Mouse (Mus musculus): ENCODE results near the gene Rin2. TPM values are rescaled to one million over a fixed set of nuclear protein-coding genes. Genes with fewer than 3 reads are reported as not detected.

The Rin2 gene
- polyA plus RNA-seq, 1 experiment: 4.4 TPM

- Histone ChIP-seq H3K79me2 (ENCODE audit: control insufficient read depth, insufficient read depth) (no peaks in the 10 kb centered on the region), H3K4me3 (no peak overlapping the region), H3K27me3 (ENCODE audit: control insufficient read depth, insufficient read depth, insufficient read length) (no peaks in the 10 kb centered on the region), H3K36me3 (ENCODE audit: control insufficient read depth, insufficient read depth) (no peaks in the 10 kb centered on the region), H3ac (ENCODE audit: control insufficient read depth, insufficient read length) (no peak overlapping the region), H3K4me2 (ENCODE audit: low read depth) (no peak overlapping the region)
- no peak for TF ChIP-seq TCF3 (IDR thresholded peaks at IDR 0.05; ENCODE audit: insufficient read length, low read depth)
- TF ChIP-seq USF1 (IDR thresholded peaks at IDR 0.05; ENCODE audit: low read depth): no peak
- no peak for TF ChIP-seq MYOG (IDR thresholded peaks at IDR 0.05; ENCODE audit: control insufficient read depth in 1 of 3, insufficient read depth in 1 of 3, insufficient read length in 2 of 3, low read depth in 2 of 3)
- no peak for TF ChIP-seq SRF (IDR thresholded peaks at IDR 0.05; ENCODE audit: control insufficient read depth, insufficient read length, low read depth)
- no peak for TF ChIP-seq E2F4 (IDR thresholded peaks at IDR 0.05; ENCODE audit: insufficient read depth)
Measured at GRCm38 (mm10) chr2:145753973-145754372, 79.0 kb downstream of the Rin2 start.

GRCm38 (mm10) chr2:145755864-145756822, 81.1 kb downstream of the Rin2 start:
- Histone ChIP-seq H3K4me2 (ENCODE audit: low read depth) (no peak overlapping the region), H3K79me2 (ENCODE audit: control insufficient read depth, insufficient read depth) (no peaks in the 10 kb centered on the region), H3K27me3 (ENCODE audit: control insufficient read depth, insufficient read depth, insufficient read length) (no peaks in the 10 kb centered on the region), H3ac (ENCODE audit: control insufficient read depth, insufficient read length) (no peak overlapping the region), H3K4me3 (no peak overlapping the region), H3K36me3 (ENCODE audit: control insufficient read depth, insufficient read depth) (no peaks in the 10 kb centered on the region)
- TF ChIP-seq MAX (IDR thresholded peaks at IDR 0.05; ENCODE audit: low read depth): no peak
- TF ChIP-seq POLR2A (IDR thresholded peaks at IDR 0.05; ENCODE audit: insufficient read length, low read depth): no peak
- TF ChIP-seq MYOG (IDR thresholded peaks at IDR 0.05; ENCODE audit: control insufficient read depth in 1 of 3, insufficient read depth in 1 of 3, insufficient read length in 2 of 3, low read depth in 2 of 3): no peak
- TF ChIP-seq SRF (IDR thresholded peaks at IDR 0.05; ENCODE audit: control insufficient read depth, insufficient read length, low read depth): no peak
- no peak for TF ChIP-seq CEBPB (IDR thresholded peaks at IDR 0.05; ENCODE audit: insufficient read depth, poor library complexity, severe bottlenecking)
- no peak for TF ChIP-seq USF1 (IDR thresholded peaks at IDR 0.05; ENCODE audit: low read depth)
- TF ChIP-seq MYOD1 (IDR thresholded peaks at IDR 0.05; ENCODE audit: control insufficient read depth in 1 of 3, insufficient read length in 2 of 3, low read depth in 2 of 3): no peak
- no peak for TF ChIP-seq TCF12 (IDR thresholded peaks at IDR 0.05; ENCODE audit: insufficient read depth, poor library complexity, severe bottlenecking)
- TF ChIP-seq E2F4 (IDR thresholded peaks at IDR 0.05; ENCODE audit: insufficient read depth): no peak
- no peak for TF ChIP-seq TCF3 (IDR thresholded peaks at IDR 0.05; ENCODE audit: insufficient read length, low read depth)
- no peak for TF ChIP-seq POLR2AphosphoS2 (IDR thresholded peaks at IDR 0.05; ENCODE audit: insufficient read length, low read depth)
- no peak for TF ChIP-seq REST (IDR thresholded peaks at IDR 0.05; ENCODE audit: insufficient read depth, insufficient read length)

DNA sequence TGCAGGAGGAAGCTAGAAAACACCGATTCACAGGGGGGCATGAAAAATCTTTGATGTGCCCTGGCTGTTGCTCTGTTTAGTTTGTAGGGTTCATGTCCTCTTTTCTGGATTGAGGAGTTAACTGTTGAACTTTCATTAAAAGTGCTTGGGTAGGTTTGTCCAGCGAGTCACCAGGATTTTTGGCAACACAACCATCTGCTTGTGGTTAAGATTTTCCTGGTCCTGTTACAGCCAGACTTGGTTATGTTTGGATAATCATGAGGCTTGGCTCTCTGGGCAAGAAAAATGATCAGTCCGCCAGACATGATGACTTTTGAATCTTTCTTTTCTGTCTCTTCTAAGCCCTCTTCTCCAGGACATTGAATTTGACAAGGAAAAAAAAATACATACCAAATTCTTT, 85.1 kb downstream of the Rin2 start:
- TF ChIP-seq USF1 (IDR thresholded peaks at IDR 0.05; ENCODE audit: low read depth) (no peak), CEBPB (IDR thresholded peaks at IDR 0.05; ENCODE audit: insufficient read depth, poor library complexity, severe bottlenecking) (no peak), TCF12 (IDR thresholded peaks at IDR 0.05; ENCODE audit: insufficient read depth, poor library complexity, severe bottlenecking) (no peak), MYOD1 (IDR thresholded peaks at IDR 0.05; ENCODE audit: control insufficient read depth in 1 of 3, insufficient read length in 2 of 3, low read depth in 2 of 3) (no peak), REST (IDR thresholded peaks at IDR 0.05; ENCODE audit: insufficient read depth, insufficient read length) (no peak), TCF3 (IDR thresholded peaks at IDR 0.05; ENCODE audit: insufficient read length, low read depth) (no peak), E2F4 (IDR thresholded peaks at IDR 0.05; ENCODE audit: insufficient read depth) (no peak), MYOG (IDR thresholded peaks at IDR 0.05; ENCODE audit: control insufficient read depth in 1 of 3, insufficient read depth in 1 of 3, insufficient read length in 2 of 3, low read depth in 2 of 3) (no peak), MAX (IDR thresholded peaks at IDR 0.05; ENCODE audit: low read depth) (no peak), POLR2A (IDR thresholded peaks at IDR 0.05; ENCODE audit: insufficient read length, low read depth) (no peak), POLR2AphosphoS2 (IDR thresholded peaks at IDR 0.05; ENCODE audit: insufficient read length, low read depth) (no peak), SRF (IDR thresholded peaks at IDR 0.05; ENCODE audit: control insufficient read depth, insufficient read length, low read depth) (no peak)
- Histone ChIP-seq H3K36me3 (ENCODE audit: control insufficient read depth, insufficient read depth) (no peaks in the 10 kb centered on the region), H3ac (ENCODE audit: control insufficient read depth, insufficient read length) (no peak overlapping the region), H3K27me3 (ENCODE audit: control insufficient read depth, insufficient read depth, insufficient read length) (no peaks in the 10 kb centered on the region), H3K4me3 (no peak overlapping the region), H3K79me2 (ENCODE audit: control insufficient read depth, insufficient read depth) (no peaks in the 10 kb centered on the region), H3K4me2 (ENCODE audit: low read depth) (peak overlapping the region; percentile 26)

- H3K4me3 ChIP-seq: no peak overlapping the region
- no peaks in the 10 kb centered on the region for H3K27me3 ChIP-seq (ENCODE audit: control insufficient read depth, insufficient read depth, insufficient read length)
- H3K36me3 ChIP-seq (ENCODE audit: control insufficient read depth, insufficient read depth): no peaks in the 10 kb centered on the region
- no peaks in the 10 kb centered on the region for H3K79me2 ChIP-seq (ENCODE audit: control insufficient read depth, insufficient read depth)
- no peak for TF ChIP-seq MAX (IDR thresholded peaks at IDR 0.05; ENCODE audit: low read depth)
- no peak for TF ChIP-seq TCF3 (IDR thresholded peaks at IDR 0.05; ENCODE audit: insufficient read length, low read depth)
- TF ChIP-seq POLR2A (IDR thresholded peaks at IDR 0.05; ENCODE audit: insufficient read length, low read depth): no peak
- no peak for TF ChIP-seq REST (IDR thresholded peaks at IDR 0.05; ENCODE audit: insufficient read depth, insufficient read length)
- no peak for TF ChIP-seq POLR2AphosphoS2 (IDR thresholded peaks at IDR 0.05; ENCODE audit: insufficient read length, low read depth)
- TF ChIP-seq E2F4 (IDR thresholded peaks at IDR 0.05; ENCODE audit: insufficient read depth): no peak
- TF ChIP-seq TCF12 (IDR thresholded peaks at IDR 0.05; ENCODE audit: insufficient read depth, poor library complexity, severe bottlenecking): no peak
- TF ChIP-seq CEBPB (IDR thresholded peaks at IDR 0.05; ENCODE audit: insufficient read depth, poor library complexity, severe bottlenecking): no peak
- TF ChIP-seq MYOD1 (IDR thresholded peaks at IDR 0.05; ENCODE audit: control insufficient read depth in 1 of 3, insufficient read length in 2 of 3, low read depth in 2 of 3): no peak
- no peak for TF ChIP-seq USF1 (IDR thresholded peaks at IDR 0.05; ENCODE audit: low read depth)
- TF ChIP-seq MYOG (IDR thresholded peaks at IDR 0.05; ENCODE audit: control insufficient read depth in 1 of 3, insufficient read depth in 1 of 3, insufficient read length in 2 of 3, low read depth in 2 of 3): no peak
- TF ChIP-seq SRF (IDR thresholded peaks at IDR 0.05; ENCODE audit: control insufficient read depth, insufficient read length, low read depth): no peak
- no peak overlapping the region for H3K4me2 ChIP-seq (ENCODE audit: low read depth)
- no peak overlapping the region for H3ac ChIP-seq (ENCODE audit: control insufficient read depth, insufficient read length)
Measured at GRCm38 (mm10) chr2:145761436-145761835, 86.4 kb downstream of the Rin2 start.
